Mouse (Mus musculus) liver, adult 2 months (tissue): ENCODE measurements around the gene Tbx1.

ENCODE experiments used
- CTCF ChIP-seq: fragments of 200-500 bp; IDR thresholded peaks from 2 replicates; pipeline ENCODE4 v1.5.1; 2011; ENCODE audit warnings: low read depth, low read length, control low read depth
- POLR2A ChIP-seq: fragments of 200-500 bp; IDR thresholded peaks from 2 replicates; pipeline ENCODE4 v1.6.1; 2011; ENCODE audit warnings: low read length, control low read depth; ENCODE audit not compliant: insufficient read depth; ENCODE audit errors: extremely low read depth

DNA sequence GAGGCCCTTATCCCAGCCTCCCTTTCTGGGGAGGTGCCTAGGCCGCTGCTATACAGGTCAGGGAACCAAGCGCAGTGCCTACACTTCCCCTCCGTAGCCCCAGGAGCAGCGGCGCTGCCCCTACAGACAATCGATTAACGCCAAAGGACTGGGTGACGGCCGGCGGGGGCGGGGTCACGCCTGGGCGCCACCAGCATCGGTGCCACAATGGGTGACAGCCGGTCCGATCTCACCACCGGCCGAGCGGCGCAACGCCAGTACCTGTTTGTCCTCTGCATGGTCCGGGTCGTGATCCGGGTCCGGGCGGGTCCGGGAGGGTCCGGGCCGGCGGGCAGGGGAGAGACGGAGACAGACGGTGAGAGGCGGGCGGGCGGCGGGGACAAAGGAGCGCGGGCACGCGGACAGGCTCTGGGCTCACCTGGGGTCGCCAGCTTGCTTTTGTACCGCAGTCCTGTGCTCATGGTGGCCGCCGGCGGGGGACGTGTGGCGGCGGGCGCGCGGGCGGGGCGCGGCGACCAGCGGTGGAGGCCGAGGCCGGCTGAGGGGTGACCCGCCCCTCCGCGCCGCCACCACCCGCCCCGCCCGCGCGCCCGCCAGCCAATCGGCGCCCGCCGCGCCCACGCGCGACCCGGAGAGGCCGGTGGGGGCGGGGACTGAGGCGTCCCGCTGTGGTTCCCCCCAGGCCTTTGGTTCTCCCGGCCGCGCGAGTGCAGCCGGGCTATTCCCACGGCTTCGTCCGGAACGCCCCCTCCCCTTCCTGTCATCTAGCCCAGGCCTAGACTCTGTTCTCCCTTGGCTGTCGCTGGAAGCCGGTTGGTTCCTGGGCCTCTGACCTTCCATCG lies 39.1 kb upstream of the Tbx1 start, which contains the start of gene Sept5:
- TF ChIP-seq CTCF (no peak), POLR2A (no peak)
